Comparison of ENCODE assay signal across 22 mouse cellular contexts in genomic region chr4:66393294-66393693, GRCm38 (mm10). TPM values are rescaled to one million over a fixed set of nuclear protein-coding genes. Genes with fewer than 3 reads are reported as not detected.
DNase-seq lines count a peak whose midpoint lies in the region; ATAC-seq and TF ChIP-seq lines count a peak whose summit lies in the region.
"Had no signal": no experiment of that assay in that cellular context is flagged by ENCODE, and none has a peak within 500 bp of the region (broad histone marks: within the 10 kb centered on the region; RNA-seq: fewer than 3 reads in every experiment).

No protein-coding gene starts in this region.

- H3K27ac ChIP-seq in cerebellum, adult 2 months (ENCODE audit: insufficient read depth, low read length) = no peak overlapping the region
- no peak overlapping the region; the same call in 1 of the 2 replicates for H3K27ac ChIP-seq in left cerebral cortex, adult 2 months
- H3K27ac ChIP-seq: embryonic facial prominence, embryonic 12.5 days; hindbrain, postnatal 0 days; midbrain, embryonic 10.5 days; neural tube, embryonic 12.5 days had no signal

- no peak for ATAC-seq in erythroblast, adult 5-6 weeks (replicated peaks; ENCODE audit: low FRiP score, poor library complexity, severe bottlenecking)
- ATAC-seq: hindbrain, postnatal 0 days had no signal

- peaks cover 24% of the 10 kb centered on the region for H3K4me1 ChIP-seq in cerebellum, adult 2 months (ENCODE audit: control insufficient read depth, insufficient read depth, low read length)
- H3K4me1 ChIP-seq: neural tube, embryonic 12.5 days had no signal

- H3K4me3 ChIP-seq in cerebellum, adult 2 months (replicated peaks; ENCODE audit: insufficient read depth, low read depth, low read length) = no peak overlapping the region
- no peak overlapping the region for H3K4me3 ChIP-seq in left cerebral cortex, adult 2 months
- H3K4me3 ChIP-seq: embryonic facial prominence, embryonic 12.5 days; midbrain, embryonic 10.5 days; neural tube, embryonic 12.5 days had no signal

- intact Hi-C loops in left cerebral cortex, adult 2 months (cut with DNase I) = no loop called here

- no peak for TF ChIP-seq POLR2A in cerebellum, adult 2 months (IDR thresholded peaks at IDR 0.05; ENCODE audit: borderline replicate concordance, insufficient read depth, low read length)

- TF ChIP-seq CTCF in cerebellum, adult 2 months (IDR thresholded peaks at IDR 0.05; ENCODE audit: borderline replicate concordance, insufficient read depth, low read depth, low read length) = no peak
- no peak; the same call in 1 of the 2 replicates for TF ChIP-seq CTCF in left cerebral cortex, adult 2 months (IDR thresholded peaks at IDR 0.05)

- 26% methylated on average over 4 of the region's 4 CpGs for WGBS in cerebellum, adult 2 months

- peak; percentile 32 to 41 for DNase-seq in cerebellum, adult 2 months
- DNase-seq in cerebellum, adult 9-10 months = no peak
- peak; percentile 31 to 43 for DNase-seq in left cerebral cortex, adult 2 months (ENCODE audit: extremely low spot score in 1 of 2, low spot score in 2 of 2)
- no peak for DNase-seq in left cerebral cortex, adult 11 months (ENCODE audit: low spot score)
- peak; percentile 37 to 64 for DNase-seq in layer of hippocampus, postnatal 14 days (ENCODE audit: low spot score in 2 of 2)
- DNase-seq in right cerebral cortex, postnatal 25 days = peak; percentile 40
- no peak for DNase-seq in thymus, postnatal 25 days
- DNase-seq: adrenal gland, adult 8-10 months; heart, adult 18-20 months; kidney, adult 11 months; kidney, postnatal 10 days; lung, adult 2 months; lung, postnatal 4 days had no signal

- H3K27me3 ChIP-seq in cerebellum, adult 2 months (ENCODE audit: control insufficient read depth, insufficient read depth, low read length) = no peaks in the 10 kb centered on the region
- H3K27me3 ChIP-seq: CH12.LX; neural tube, embryonic 12.5 days had no signal

RNA-seq across cellular contexts. Expression of gene Astn2, which starts 11.1 kb away (rescaled TPM):
- 56.9 and 68.1 TPM in 2 replicates for polyA plus RNA-seq in cerebellum, adult 2 months (2012; rRNA removed)
- 10 to 100 TPM; 38.3 to 40.3 TPM for total RNA-seq in left cerebral cortex, adult 2 months (2021)
- 10 to 100 TPM; 22.1 to 26.8 TPM for total RNA-seq in layer of hippocampus, postnatal 14 days (2021)
- total RNA-seq in erythroblast, adult 5-6 weeks (2015; ENCODE audit: low replicate concordance) = not detected in 2 replicates
- total RNA-seq in erythroblast, adult 5-6 weeks (2017; ENCODE audit: low replicate concordance) = not detected in 2 replicates
- total RNA-seq: CH12.LX; common myeloid progenitor, adult 5-6 weeks; hematopoietic stem cell, adult 5-6 weeks; monocyte, adult 5-6 weeks had no signal

Comparison
In these comparisons a context has a peak if more than half of its experiments do, and no peak if none do; other contexts are left out.
1. DNase-seq: peak in cerebellum, adult 2 months (2 of 2), left cerebral cortex, adult 2 months (2 of 2), layer of hippocampus, postnatal 14 days (2 of 2) and right cerebral cortex, postnatal 25 days (single experiment); none in cerebellum, adult 9-10 months (single experiment), left cerebral cortex, adult 11 months (single experiment) and thymus, postnatal 25 days (single experiment).
2. RNA of gene Astn2, which starts 11.1 kb away (total RNA-seq): 38.3 to 40.3 TPM in left cerebral cortex, adult 2 months and 22.1 to 26.8 TPM in layer of hippocampus, postnatal 14 days; not detected in erythroblast, adult 5-6 weeks; every median in the first group is over 10 times any median in the second.